Mouse (Mus musculus): ENCODE data around the gene Itsn1. TPM values are rescaled to one million over a fixed set of nuclear protein-coding genes. Genes with fewer than 3 reads are reported as not detected.

The Itsn1 gene
- total RNA-seq, 2 experiments from 2014 or later: 54.5 to 59.7 TPM

GRCm38 (mm10) chr16:91839462-91839861 lies 110.4 kb downstream of the Itsn1 start:
- DNase-seq (ENCODE audit: low spot score in 2 of 2): no peak

- no peak for DNase-seq (ENCODE audit: low spot score in 2 of 2)
Observed at GRCm38 (mm10) chr16:91841026-91841630, 112.0 kb downstream of the Itsn1 start.

GRCm38 (mm10) chr16:91846089-91846741 lies 117.1 kb downstream of the Itsn1 start:
- DNase-seq (ENCODE audit: low spot score in 2 of 2): no peak

GRCm38 (mm10) chr16:91847525-91848225 lies 118.6 kb downstream of the Itsn1 start:
- no peak for DNase-seq (ENCODE audit: low spot score in 2 of 2)

- DNase-seq (ENCODE audit: low spot score in 2 of 2): no peak
Observed at GRCm38 (mm10) chr16:91848505-91848904, 119.4 kb downstream of the Itsn1 start.

- DNase-seq (ENCODE audit: low spot score in 2 of 2): no peak
Observed at GRCm38 (mm10) chr16:91848906-91849603, 120.0 kb downstream of the Itsn1 start.

GRCm38 (mm10) chr16:91850175-91850574 lies 121.1 kb downstream of the Itsn1 start:
- no peak for DNase-seq (ENCODE audit: low spot score in 2 of 2)

GRCm38 (mm10) chr16:91851456-91852231 lies 122.6 kb downstream of the Itsn1 start:
- DNase-seq (ENCODE audit: low spot score in 2 of 2): no peak

- no peak for DNase-seq (ENCODE audit: low spot score in 2 of 2)
Observed at GRCm38 (mm10) chr16:91852753-91853152, 123.7 kb downstream of the Itsn1 start.

GRCm38 (mm10) chr16:91853223-91853622 lies 124.1 kb downstream of the Itsn1 start:
- no peak for DNase-seq (ENCODE audit: low spot score in 2 of 2)

GRCm38 (mm10) chr16:91858695-91859094 lies 129.6 kb downstream of the Itsn1 start:
- DNase-seq (ENCODE audit: low spot score in 2 of 2): no peak

- no peak for DNase-seq (ENCODE audit: low spot score in 2 of 2)
Observed at GRCm38 (mm10) chr16:91859203-91859602, 130.1 kb downstream of the Itsn1 start.

- DNase-seq (ENCODE audit: low spot score in 2 of 2): no peak
Observed at GRCm38 (mm10) chr16:91859958-91860357, 130.9 kb downstream of the Itsn1 start.

- no peak for DNase-seq (ENCODE audit: low spot score in 2 of 2)
Observed at GRCm38 (mm10) chr16:91860471-91861125, 131.5 kb downstream of the Itsn1 start.

- DNase-seq (ENCODE audit: low spot score in 2 of 2): no peak
Observed at GRCm38 (mm10) chr16:91861784-91862371, 132.8 kb downstream of the Itsn1 start.

GRCm38 (mm10) chr16:91862836-91863235 lies 133.8 kb downstream of the Itsn1 start:
- no peak for DNase-seq (ENCODE audit: low spot score in 2 of 2)

GRCm38 (mm10) chr16:91864646-91865332 lies 135.7 kb downstream of the Itsn1 start:
- no peak for DNase-seq (ENCODE audit: low spot score in 2 of 2)

- DNase-seq (ENCODE audit: low spot score in 2 of 2): no peak
Observed at GRCm38 (mm10) chr16:91865570-91866257, 136.6 kb downstream of the Itsn1 start.

- no peak for DNase-seq (ENCODE audit: low spot score in 2 of 2)
Observed at GRCm38 (mm10) chr16:91866258-91866634, 137.2 kb downstream of the Itsn1 start.

Data from adrenal gland, postnatal 4 days (tissue).